Mouse (Mus musculus) right cerebral cortex, adult 2 months (tissue): ENCODE results near the gene Adam19.
"Not testable (repeated sequence)": the region's sequence is repeated elsewhere in the genome, so short reads cannot be mapped to it uniquely, and the experiment has no call there.

Source experiments
- DNase-seq, 2 experiments: peaks; one replicate each; pipeline ENCODE4 v3.0.0; 2021 to 2022; ENCODE audit warnings: low spot score in 2 of 2

The Adam19 gene

DNA sequence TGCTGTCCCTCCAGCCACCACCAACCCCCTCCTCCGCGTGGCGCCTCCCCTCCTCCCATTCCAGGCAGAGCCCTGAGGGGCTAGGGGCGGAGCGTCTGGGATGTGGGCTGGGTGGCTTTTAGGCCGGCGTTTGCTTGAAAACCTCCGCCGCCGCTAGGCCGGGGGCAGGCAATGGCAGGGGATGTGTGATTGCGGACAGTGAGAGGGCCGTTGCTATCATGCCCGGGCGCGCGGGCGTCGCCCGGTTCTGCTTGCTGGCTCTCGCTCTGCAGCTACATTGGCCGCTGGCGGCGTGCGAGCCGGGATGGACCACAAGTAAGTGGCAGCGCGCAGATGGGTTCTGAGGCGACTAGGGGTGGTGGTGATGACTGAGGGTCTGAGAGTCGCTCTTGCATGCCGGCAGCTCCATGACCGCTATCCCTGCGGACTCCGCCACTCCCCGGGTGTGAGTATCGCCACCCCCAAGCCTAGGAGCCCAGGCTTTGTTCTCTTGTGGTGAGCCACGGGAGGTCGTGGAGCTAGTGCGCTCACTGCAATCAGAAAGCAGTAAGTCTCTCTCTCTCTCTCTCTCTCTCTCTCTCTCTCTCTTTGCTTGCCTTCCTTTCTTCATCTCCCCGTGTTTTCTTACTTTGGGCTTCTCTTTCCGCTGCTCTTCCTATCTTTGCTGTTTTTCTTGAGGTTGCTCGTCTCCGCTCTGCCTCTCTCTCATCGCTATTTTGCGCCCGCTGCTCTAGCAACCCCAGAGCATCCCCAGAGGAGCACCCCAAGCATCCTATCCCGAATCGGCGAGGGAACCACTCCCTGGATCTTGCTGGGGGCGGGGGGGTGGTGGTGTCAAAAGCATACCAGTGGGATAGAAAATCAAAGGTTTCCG lies at the start of gene Adam19:
Adam19 (plus strand) TSS at position 97 of the 874 bp plus-strand sequence.
- DNase-seq, result peak; percentile 64 to 78

DNA sequence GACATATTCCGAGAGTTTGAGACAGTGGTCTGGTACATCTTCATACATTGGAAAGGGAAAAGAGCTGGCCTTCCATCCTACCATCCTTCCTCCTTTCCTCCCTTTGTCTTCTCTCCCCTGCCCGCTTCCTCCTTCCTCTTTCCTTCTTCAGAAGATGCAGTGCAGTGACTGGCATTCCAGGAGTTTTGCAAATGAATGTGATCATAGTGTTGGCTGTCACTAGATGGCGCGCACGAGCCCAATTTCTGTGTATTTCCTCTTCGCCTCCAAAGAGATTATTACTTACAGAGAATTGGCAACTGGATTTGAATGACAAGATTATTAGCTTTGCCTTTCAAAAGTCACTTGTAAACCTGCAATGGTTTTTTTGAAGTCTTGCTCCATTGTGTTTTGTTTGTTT lies 39.7 kb upstream of the Adam19 start:
- peak; percentile 82 to 84 for DNase-seq

DNA sequence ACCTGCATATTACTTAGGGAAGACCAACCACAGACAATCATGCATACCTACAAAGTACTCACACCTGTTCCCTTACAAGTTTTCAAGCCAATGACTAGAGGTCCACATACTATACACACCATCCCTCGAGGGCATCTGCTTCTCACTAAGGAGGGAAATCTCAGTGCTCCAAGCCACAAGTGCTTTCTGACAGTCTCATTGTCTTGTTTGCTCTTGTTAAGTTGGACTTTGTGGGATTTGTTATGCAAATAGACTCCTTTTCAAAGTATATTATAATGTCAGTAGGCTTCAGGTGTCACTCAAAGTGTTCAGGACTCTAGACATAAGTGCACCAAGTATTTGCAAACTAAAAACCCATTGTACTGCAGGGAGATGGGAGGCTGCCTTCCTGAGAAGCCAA lies 35.5 kb upstream of the Adam19 start:
- DNase-seq, result no peak

DNA sequence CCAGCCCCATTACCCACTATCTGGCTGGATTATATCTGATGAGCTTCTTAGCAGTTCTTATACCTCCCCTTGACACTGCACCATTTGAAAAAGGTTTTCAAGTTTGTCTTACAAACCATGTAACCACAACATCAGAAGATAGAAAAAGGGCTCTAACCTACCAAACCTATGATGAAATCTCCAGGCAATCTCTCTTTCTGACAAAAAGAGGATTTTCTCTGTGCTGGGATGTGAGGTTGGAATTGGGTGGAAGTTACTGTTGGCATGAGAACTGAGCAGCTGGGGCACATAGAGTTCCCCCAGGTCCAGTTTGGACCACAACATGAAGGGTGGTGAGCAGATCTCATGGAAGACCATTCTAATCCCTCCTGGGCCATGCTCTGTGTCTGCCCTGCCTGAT lies 33.9 kb upstream of the Adam19 start:
- no peak for DNase-seq

DNA sequence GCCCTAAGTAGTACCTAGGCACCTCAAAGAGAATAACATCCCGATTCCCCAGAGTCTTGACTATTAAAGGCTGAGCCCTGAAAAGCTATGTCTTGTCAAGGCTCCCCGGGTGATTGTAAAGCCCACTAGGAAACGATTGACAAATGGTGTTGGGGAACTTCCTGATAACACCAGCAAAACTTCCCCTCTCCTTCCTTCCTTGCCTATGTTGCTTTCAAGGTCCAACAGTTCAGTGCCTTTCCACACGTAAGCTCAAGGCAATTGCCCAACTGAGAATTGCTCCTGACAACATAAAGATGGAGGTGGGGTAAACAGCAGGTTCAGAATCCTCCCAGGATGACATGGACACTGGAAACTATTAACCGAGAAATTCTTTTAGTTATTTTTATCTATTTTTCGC lies 32.8 kb upstream of the Adam19 start:
- DNase-seq, result no peak

DNA sequence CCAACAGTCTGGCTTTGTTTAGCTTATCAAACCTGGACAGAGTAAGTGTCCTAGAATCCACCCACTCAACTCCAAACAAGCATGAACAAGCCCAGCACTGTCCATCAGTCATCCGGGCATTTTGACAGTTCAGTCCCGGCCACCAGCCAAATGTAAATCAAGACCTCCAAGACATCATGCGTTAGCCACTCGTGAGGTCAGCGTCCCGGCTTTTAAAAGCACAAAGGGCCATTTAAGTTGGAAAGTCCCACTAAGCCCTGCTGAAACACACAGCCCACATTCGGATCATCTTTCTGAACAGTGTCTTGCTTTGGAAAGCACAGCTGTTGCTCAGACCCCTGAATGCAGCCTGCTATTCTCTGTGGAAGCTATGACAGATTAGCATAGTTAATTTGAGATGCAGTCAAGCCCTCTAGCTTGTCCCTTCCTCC lies 29.8 kb upstream of the Adam19 start:
- DNase-seq, result no peak

DNA sequence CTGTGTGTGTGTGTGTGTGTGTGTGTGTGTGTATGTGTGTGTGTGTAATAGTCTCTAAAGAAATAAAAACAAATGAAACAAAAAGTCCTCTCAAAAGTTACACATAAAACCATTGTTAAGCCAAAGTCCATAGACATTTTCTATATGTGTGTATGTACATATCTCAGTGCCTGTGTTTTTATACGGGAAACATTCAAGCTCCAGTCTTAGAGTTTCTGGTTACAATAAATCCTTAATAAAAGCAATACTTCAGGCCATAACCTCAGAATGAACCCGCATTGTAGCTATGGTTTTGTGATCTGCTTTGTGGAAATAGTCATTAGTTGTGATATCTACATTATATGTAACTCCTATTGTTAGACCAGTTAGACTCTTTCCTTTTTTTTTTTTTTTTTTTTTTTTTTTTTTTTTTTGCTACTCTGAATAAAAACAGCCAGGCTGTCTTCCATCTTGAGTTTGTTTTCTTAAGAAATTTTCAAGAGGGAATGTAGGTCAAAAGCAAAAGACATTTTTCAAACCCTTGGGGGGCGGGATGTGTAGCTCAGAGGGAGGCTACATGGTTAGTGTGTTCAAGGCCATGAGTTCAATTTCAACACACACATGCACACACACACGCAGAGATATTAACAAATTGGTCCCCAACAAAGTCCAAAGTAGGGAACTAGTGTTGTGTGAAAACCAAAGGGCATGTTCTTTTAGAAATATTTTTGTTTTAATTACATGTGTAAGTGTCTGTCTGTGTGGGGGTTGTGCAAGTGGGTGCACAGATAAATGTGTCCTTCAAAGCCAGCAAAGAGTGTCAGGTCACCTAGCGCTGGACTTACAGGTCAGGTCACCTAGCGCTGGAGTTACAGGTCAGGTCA lies 27.6 kb upstream of the Adam19 start:
- no peak for DNase-seq

DNA sequence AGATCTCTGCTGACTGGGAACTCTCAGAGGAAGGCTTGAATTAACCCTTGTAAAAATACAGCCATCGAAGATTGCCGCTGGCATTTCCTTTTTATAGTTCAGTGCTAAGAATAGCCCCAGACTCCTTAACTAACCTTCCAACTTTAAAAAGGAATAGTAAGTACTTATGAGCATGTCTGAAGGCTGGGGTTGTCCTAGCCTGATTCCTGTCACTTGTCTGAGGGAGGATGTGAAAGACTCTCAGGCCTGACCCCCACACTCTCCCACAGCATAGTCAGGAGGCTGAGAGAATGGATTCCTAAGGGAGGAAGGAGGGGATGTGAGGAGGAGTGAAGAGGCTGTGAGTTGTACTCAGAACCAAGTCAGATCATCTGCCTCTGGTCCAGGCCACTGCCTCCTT lies 26.3 kb upstream of the Adam19 start:
- no peak for DNase-seq

DNA sequence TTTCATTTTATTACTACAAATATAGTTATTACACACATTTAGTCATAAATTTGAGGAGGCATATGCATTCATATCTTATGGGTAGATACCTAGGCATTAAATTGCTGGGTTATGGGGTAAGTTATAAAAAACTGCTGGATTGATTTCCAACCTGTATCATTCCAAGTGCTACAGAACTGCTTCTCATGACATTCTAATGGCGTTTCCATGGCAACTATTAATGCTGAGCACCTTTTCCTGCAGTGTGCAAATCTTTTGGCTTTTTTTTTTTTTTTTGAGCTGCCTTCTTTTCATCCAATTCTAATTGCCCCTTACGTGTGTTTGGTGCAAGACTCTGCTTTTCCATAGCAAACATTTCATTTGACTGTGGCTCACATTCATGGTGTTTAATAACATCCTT lies 25.8 kb upstream of the Adam19 start:
- no peak for DNase-seq

DNA sequence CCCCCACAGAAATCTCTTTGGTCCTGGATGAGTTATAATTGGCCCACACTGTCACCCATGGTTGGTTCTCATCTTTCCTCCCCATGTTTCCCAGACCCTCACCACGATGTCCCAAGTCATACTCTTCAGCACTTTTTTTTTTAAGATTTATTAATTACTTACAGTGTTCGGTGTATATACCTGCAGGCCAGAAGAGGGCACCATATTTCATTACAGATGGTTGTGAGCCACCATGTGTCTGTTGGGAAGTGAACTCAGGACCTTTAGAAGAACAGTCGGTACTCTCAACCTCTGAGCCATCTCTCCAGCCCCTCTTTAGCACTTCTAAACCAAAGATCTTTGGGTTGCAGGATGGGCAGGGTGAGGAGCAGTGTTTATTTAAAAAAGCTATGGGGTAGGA lies 24.3 kb upstream of the Adam19 start:
- no peak for DNase-seq

DNA sequence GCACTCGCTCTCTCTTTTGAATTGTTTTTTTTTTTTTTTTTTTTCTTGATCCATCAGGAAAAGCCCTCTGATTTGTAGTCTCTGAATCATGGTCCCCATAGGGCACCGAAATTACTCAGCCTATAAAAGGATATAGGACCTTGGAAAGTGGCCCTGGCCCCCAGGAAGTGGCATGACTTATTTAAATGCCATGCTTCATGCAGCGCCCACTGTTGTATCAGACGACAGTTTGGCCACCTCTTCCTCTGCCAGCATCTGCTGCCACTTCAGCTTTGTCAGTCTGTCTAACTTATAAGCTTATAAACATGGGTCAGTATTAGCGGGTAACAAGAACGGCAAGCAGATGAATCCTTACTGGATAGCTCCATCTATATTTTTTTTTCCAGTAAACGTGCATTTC lies 22.8 kb upstream of the Adam19 start:
- no peak for DNase-seq

DNA sequence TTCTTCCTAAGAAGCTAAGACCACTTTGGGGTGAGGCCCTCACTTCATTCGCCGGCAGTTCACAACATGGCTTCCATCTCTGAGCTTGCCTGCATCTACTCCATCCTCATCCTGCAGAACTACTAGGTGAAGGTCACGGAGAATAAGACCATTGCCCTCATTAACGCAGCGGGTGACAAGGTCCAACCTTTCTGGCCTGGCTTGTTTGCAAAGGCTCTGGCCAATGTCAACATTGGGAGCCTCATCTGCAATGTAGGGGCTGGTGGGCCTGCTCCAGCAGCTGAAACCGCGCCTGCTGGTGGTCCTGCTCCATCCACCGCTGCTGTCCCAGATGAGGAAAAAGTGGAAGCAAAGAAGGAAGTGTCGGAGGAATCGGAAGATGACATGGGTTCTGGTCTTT lies 19.4 kb upstream of the Adam19 start:
- DNase-seq, result no peak

DNA sequence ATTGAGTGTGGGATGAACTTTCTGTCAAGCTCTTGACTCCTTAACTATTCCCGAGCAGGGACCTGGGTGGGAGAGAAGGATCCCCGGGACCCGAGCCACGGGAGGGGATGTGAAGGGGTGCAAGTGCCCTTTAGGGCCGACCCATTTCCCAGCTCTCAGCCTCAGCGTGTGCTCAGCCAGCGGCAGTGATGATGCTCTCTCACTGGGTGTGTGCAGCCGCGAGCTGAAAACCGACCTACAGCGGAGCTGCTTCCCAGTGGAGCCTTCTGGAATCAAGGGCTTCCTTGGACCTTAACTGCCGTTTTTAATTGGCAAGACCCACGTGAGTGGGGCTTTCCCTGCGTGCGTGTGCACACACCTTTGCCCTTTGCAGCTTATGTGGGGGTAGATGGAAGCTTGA lies 16.9 kb upstream of the Adam19 start:
- DNase-seq, result no peak

DNA sequence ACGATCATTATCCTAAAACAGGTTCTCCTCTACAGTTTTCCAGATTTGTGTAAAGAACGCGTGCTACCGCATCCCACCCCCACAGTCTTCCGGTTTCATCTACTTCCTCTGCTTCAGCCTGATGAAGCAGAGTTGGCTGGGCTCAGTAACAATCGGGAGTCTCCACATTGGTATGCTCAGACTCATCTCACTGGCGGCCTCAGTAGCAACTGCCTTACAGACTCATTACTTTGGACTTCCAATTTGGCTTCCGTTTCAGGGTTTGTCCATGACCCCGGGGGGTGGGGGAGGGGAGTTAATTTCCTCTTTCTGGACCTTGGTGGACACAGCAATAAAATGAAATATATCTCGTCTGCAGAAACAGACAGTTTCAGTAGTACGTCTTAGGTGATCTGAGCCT lies 16.5 kb upstream of the Adam19 start:
- peak in 1 of 2 experiments; percentile 26 for DNase-seq

DNA sequence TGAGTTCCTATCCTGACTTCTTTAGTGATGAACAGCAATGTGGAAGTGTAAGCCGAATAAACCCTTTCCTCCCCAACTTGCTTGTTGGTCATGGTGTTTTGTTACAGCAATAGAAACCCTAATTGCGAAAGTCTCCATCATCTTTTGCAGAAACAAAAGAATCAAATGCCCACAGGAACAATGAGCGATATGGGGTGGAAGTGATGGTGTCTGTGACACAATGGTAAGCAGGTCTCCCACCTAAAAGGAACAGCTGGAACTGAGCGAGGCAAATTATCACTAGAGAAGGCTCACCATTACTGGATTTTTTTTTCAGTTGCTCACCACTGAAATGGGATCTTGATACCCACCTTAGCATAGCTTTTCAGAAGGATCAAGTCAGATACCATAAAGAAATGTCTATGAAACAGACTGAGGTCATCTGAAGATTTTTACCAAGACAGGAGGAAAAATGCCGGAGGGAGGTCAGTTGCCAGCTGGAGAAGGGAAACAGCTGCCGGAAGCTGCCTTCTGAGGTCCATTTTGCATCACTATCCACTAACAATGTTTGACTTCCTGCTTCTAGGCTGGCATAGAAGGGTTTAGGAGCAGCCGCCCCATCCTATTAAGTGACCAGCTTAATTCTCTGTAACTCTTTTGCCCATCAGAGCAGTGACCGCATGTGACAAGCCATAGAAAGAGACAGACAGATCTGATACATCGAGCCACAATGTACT lies 14.8 kb upstream of the Adam19 start:
- DNase-seq, result no peak

DNA sequence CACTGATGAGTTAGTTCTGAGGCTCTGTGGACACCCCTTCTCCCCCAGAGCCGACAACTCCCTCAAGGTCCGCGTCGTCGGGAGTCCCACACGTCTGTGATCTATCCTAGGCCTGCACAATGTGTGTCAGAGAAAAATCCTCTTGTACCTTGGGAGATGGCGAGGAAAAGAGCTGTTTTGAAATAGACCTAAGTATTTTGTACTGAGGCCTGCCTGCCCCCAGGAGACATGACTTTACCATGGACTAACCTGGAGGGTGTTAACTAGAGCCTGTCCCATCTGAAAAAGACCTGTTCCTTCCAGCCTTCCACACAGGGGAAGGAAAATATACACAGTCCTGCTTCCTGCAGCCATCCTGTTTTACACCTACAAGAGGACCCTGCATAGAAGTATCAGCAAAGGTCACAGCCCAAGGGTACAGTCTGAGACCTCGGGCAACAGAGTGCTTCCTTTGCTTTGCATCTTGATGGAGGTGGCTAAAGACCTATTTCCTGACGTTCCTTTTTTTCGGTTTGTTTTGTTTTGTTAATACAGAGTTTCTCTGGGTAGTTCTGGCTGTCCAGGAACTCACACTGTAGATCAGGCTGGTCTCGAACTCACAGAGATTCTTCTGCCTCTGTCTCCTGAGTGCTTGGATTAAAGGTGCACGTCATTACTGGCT lies 14.1 kb upstream of the Adam19 start:
- DNase-seq, result no peak

DNA sequence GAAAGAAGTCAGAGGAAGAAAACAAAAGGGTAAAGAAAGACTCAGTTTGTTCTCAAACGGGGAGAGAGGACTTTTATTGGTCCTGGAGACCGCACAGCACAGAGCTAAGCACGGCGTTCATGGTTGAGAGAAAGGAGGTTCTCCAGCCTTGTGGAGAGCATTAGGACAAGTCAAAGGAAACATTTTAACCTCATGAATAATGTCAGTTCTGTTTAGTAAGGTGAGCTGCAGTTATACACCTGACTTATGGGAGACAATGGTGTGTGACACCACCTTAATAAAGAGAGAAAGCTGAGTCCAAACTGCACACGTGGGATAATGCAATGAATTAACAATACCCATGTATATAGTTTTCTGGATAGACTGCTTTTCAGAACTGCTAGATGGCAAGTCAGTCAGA lies 11.0 kb upstream of the Adam19 start:
- no peak for DNase-seq

DNA sequence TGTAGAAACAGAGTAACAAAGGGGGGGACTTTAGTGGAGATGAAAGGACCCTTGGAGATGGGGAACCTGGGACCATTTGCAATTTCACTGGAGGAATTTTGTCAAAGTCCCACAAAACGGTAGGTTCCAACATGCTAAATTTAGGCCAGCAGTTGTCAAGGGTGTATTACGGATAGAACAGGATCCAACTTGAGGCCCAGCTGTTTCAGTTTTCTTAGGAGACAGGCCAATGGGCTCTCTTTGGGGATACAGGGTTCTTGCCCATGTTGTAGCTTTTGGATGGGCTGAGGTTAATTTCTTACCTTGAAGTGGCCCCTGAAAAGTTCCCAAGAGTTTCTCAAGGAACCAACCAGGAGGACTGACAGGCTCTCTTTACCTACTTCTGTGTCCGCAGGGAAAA lies 8.5 kb upstream of the Adam19 start:
- DNase-seq, result no peak

DNA sequence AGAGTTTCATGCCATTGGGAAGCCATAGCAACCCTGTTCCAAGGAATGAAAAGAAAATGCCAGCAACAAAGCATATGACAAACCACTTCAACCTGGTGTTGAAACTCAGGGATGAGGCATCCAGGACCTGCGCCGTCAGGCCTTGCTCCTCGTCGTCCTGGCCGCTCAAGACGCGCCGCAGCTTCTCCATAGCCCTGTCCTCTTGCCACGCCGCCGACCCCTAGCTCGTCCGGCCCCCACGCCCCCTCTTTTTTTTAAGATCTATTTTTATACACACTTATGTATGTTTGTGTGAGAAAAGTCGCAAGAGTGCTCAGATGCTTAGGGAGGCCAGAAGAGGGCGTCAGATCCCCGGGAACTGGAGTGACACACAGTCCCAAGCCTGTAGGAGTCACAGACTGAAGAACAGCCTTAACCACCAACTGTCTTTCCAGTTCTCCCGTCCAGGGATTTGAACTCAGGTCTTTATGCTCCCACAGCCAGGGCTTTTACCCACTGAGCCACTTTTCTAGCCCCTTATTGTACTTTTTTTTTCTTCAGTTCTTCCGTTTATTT lies 3.6 kb upstream of the Adam19 start, which contains the start of gene Gm12166:
Gm12166 (minus strand) TSS at position 217 of the 555 bp plus-strand sequence.
- DNase-seq, result peak; percentile 39 to 45

DNA sequence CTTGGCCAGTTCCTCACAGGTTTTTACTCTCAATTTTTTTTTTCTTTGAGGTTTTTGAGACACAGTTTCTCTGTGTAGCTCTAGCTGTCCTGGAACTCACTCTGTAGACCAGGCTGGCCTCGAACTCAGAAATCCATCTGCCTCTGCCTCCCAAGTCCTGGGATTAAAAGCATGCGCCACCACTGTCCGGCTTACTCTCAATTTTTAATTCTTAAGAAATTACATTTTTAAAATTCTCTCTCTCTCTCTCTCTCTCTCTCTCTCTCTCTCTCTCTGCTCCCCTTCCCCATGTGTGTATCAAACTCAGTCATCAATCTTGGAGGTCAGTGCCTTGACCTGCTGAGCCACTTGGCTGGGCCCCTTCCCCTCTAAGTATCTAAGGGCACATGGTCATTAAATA lies 2.3 kb upstream of the Adam19 start:
- not testable (repeated sequence) for DNase-seq

DNA sequence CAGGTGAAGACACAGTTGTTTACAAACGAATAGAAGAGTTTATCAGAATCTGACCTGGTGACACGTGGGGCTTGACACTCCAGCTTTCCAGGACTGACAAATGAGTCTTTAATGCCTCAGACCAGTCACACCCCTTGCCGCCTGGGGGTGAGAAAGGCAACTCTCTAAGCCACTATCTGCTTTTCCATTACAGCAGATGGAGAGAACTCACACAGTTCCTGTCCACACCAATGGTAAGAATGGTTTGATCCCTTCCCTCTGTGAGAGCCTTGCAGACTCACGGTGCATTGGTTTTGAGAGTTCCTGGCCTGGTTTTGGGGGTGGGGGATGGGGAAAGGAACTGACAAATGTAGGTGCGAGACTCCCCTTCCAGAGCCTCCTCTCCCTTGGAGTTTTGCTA lies 1.5 kb upstream of the Adam19 start:
- DNase-seq, result no peak
